Mouse (Mus musculus) stomach, postnatal 0 days (tissue): ENCODE measurements around the gene Tmprss6.

Experiments
- CTCF ChIP-seq: IDR thresholded peaks from 2 replicates; pipeline ENCODE4 v1.5.1; 2016; ENCODE audit warnings: antibody characterized with exemption, low read depth, mild to moderate bottlenecking, moderate library complexity
- EP300 ChIP-seq: optimal IDR thresholded peaks from 2 replicates; pipeline ENCODE3; 2016; ENCODE audit warnings: antibody characterized with exemption

DNA sequence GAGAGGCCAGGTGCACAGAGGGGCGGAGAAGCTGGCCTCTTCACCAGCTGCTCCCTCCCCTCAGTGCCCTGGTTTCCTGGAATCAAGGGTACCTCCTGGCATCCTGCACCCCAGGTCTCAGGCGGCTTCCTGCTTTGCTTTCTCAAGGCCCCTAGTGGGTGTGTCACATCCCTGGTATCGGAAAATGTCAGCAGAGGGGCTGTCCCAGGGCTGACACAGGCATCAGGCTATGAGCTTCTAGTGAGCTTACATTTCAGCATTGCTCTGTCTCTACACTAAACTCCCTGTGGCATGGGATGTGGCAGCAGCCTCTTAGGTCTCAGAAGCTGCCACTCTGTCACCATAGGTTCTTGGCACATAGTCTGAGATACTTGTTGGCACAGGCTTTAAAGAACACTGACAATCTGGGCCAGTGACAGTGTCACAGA, 7.2 kb upstream of the Tmprss6 start:
- TF ChIP-seq EP300 (no peak), CTCF (no peak)
